Mouse (Mus musculus): ENCODE results near the gene Baz1b.

Gene Baz1b

GRCm38 (mm10) chr5:135236571-135236970, 49.5 kb downstream of the Baz1b start:
- peak; percentile 15 for DNase-seq (ENCODE audit: low spot score)

- no peak for DNase-seq (ENCODE audit: low spot score)
Observed at GRCm38 (mm10) chr5:135238832-135239231, 51.8 kb downstream of the Baz1b start.

- no peak for DNase-seq (ENCODE audit: low spot score)
Observed at GRCm38 (mm10) chr5:135241474-135241873, 54.4 kb downstream of the Baz1b start.

- DNase-seq (ENCODE audit: low spot score), result no peak
Observed at GRCm38 (mm10) chr5:135242136-135242535, 55.1 kb downstream of the Baz1b start.

- DNase-seq (ENCODE audit: low spot score), result no peak
Observed at GRCm38 (mm10) chr5:135242608-135243007, 55.5 kb downstream of the Baz1b start.

- no peak for DNase-seq (ENCODE audit: low spot score)
Observed at GRCm38 (mm10) chr5:135243166-135243565, 56.1 kb downstream of the Baz1b start.

GRCm38 (mm10) chr5:135246531-135246930, 59.5 kb downstream of the Baz1b start:
- DNase-seq (ENCODE audit: low spot score), result no peak

GRCm38 (mm10) chr5:135247337-135247736, 60.3 kb downstream of the Baz1b start:
- no peak for DNase-seq (ENCODE audit: low spot score)

- no peak for DNase-seq (ENCODE audit: low spot score)
Observed at GRCm38 (mm10) chr5:135248956-135249676, 62.1 kb downstream of the Baz1b start.

GRCm38 (mm10) chr5:135250186-135251078, 63.4 kb downstream of the Baz1b start:
- peak; percentile 2 for DNase-seq (ENCODE audit: low spot score)

- DNase-seq (ENCODE audit: low spot score), result peak; percentile 63
Observed at GRCm38 (mm10) chr5:135251079-135251454, 64.0 kb downstream of the Baz1b start, which contains the start of gene Fzd9. Gene Fzd9 (minus strand): TSS chr5:135251230.

- DNase-seq (ENCODE audit: low spot score), result no peak
Observed at GRCm38 (mm10) chr5:135253741-135254401, 66.8 kb downstream of the Baz1b start.

- no peak for DNase-seq (ENCODE audit: low spot score)
Observed at GRCm38 (mm10) chr5:135256166-135256565, 69.1 kb downstream of the Baz1b start.

- DNase-seq (ENCODE audit: low spot score), result no peak
Observed at GRCm38 (mm10) chr5:135257559-135257958, 70.5 kb downstream of the Baz1b start.

GRCm38 (mm10) chr5:135258280-135259150, 71.5 kb downstream of the Baz1b start:
- no peak for DNase-seq (ENCODE audit: low spot score)

GRCm38 (mm10) chr5:135263866-135264503, 76.9 kb downstream of the Baz1b start:
- DNase-seq (ENCODE audit: low spot score), result no peak

GRCm38 (mm10) chr5:135264548-135264947, 77.5 kb downstream of the Baz1b start:
- peak; percentile 27 for DNase-seq (ENCODE audit: low spot score)

- DNase-seq (ENCODE audit: low spot score), result no peak
Observed at GRCm38 (mm10) chr5:135269451-135269850, 82.4 kb downstream of the Baz1b start.

- no peak for DNase-seq (ENCODE audit: low spot score)
Observed at GRCm38 (mm10) chr5:135270361-135270760, 83.3 kb downstream of the Baz1b start.

- no peak for DNase-seq (ENCODE audit: low spot score)
Observed at GRCm38 (mm10) chr5:135271563-135272165, 84.6 kb downstream of the Baz1b start.
